Comparison of ENCODE assay signal across 10 mouse cellular contexts in genomic region chr17:70629653-70630378, GRCm38 (mm10).
A peak's percentile ranks its signal among the peaks of the same experiment; 100 is the strongest.
DNase-seq lines count a peak whose midpoint lies in the region; ATAC-seq and TF ChIP-seq lines count a peak whose summit lies in the region.
"Had no signal": no experiment of that assay in that cellular context is flagged by ENCODE, and none has a peak within 500 bp of the region (broad histone marks: within the 10 kb centered on the region; RNA-seq: fewer than 3 reads in every experiment).

No protein-coding gene starts in this region.

- no peak overlapping the region for H3K4me2 ChIP-seq in hindbrain, embryonic 13.5 days
- no peak overlapping the region for H3K4me2 ChIP-seq in embryonic facial prominence, embryonic 12.5 days (replicated peaks)
- no peak overlapping the region for H3K4me2 ChIP-seq in lung, postnatal 0 days (replicated peaks; ENCODE audit: low read depth, low read length)
- H3K4me2 ChIP-seq: neural tube, embryonic 12.5 days had no signal

- H3K4me1 ChIP-seq in hindbrain, embryonic 10.5 days (replicated peaks), result peaks cover 25% of the 10 kb centered on the region
- H3K4me1 ChIP-seq in hindbrain, embryonic 13.5 days (replicated peaks), result peaks cover 7% of the 10 kb centered on the region; the same call in 1 of the 2 replicates
- H3K4me1 ChIP-seq in embryonic facial prominence, embryonic 12.5 days, result 0 out of 2 replicates have a peak, but pooled peaks cover 4% of the 10 kb centered on the region
- H3K4me1 ChIP-seq in lung, postnatal 0 days (ENCODE audit: insufficient read depth, low read depth, low read length), result no peaks in the 10 kb centered on the region

- H3K4me3 ChIP-seq in hindbrain, embryonic 10.5 days, result no peak overlapping the region
- no peak overlapping the region for H3K4me3 ChIP-seq in hindbrain, embryonic 13.5 days
- no peak overlapping the region for H3K4me3 ChIP-seq in embryonic facial prominence, embryonic 12.5 days
- H3K4me3 ChIP-seq in lung, postnatal 0 days (ENCODE audit: low read depth, low read length), result no peak overlapping the region
- H3K4me3 ChIP-seq: erythroblast, embryonic 14.5 days; neural tube, embryonic 12.5 days had no signal

- no peak for TF ChIP-seq EP300 in lung, postnatal 0 days (IDR thresholded peaks at IDR 0.05)

- H3K36me3 ChIP-seq in hindbrain, embryonic 10.5 days, result no peaks in the 10 kb centered on the region
- H3K36me3 ChIP-seq in hindbrain, embryonic 13.5 days, result no peaks in the 10 kb centered on the region
- H3K36me3 ChIP-seq in embryonic facial prominence, embryonic 12.5 days, result no peaks in the 10 kb centered on the region
- no peaks in the 10 kb centered on the region for H3K36me3 ChIP-seq in lung, postnatal 0 days (ENCODE audit: insufficient read depth, low read length)
- H3K36me3 ChIP-seq: neural tube, embryonic 12.5 days had no signal

- peak overlapping the region; percentile 37; the same call in 1 of the 2 replicates for H3K27ac ChIP-seq in hindbrain, embryonic 10.5 days
- no peak overlapping the region; the same call in 1 of the 2 replicates for H3K27ac ChIP-seq in hindbrain, embryonic 13.5 days
- peak overlapping the region; percentile 17; the same call in 1 of the 2 replicates for H3K27ac ChIP-seq in embryonic facial prominence, embryonic 12.5 days
- no peak overlapping the region for H3K27ac ChIP-seq in lung, postnatal 0 days (ENCODE audit: low read length)
- H3K27ac ChIP-seq: neural tube, embryonic 12.5 days had no signal

- no peak for TF ChIP-seq CTCF in lung, postnatal 0 days (IDR thresholded peaks at IDR 0.05)

- ATAC-seq in hindbrain, embryonic 13.5 days (ENCODE audit: low FRiP score), result no peak
- no peak for ATAC-seq in embryonic facial prominence, embryonic 12.5 days (ENCODE audit: insufficient number of reproducible peaks, insufficient read depth, low FRiP score, low TSS enrichment)
- ATAC-seq in lung, postnatal 0 days, result peak; percentile 82
- ATAC-seq in erythroblast, adult 5-6 weeks (replicated peaks; ENCODE audit: low FRiP score, poor library complexity, severe bottlenecking), result no peak

- no peak for DNase-seq in hindbrain, embryonic 10.5 days (ENCODE audit: low spot score)
- DNase-seq in heart, postnatal 4 days, result peak; percentile 28
- DNase-seq in lung, postnatal 0 days (ENCODE audit: low spot score), result peak; percentile 71
- no peak for DNase-seq in thymus, postnatal 4 days
- no peak for DNase-seq in adrenal gland, postnatal 14 days

- no peaks in the 10 kb centered on the region for H3K27me3 ChIP-seq in hindbrain, embryonic 10.5 days (ENCODE audit: insufficient read depth, poor library complexity, severe bottlenecking)
- 0 out of 2 replicates have a peak, but pooled peaks cover 4% of the 10 kb centered on the region for H3K27me3 ChIP-seq in hindbrain, embryonic 13.5 days
- H3K27me3 ChIP-seq in embryonic facial prominence, embryonic 12.5 days, result no peaks in the 10 kb centered on the region
- H3K27me3 ChIP-seq in lung, postnatal 0 days (replicated peaks; ENCODE audit: insufficient read depth, low read length), result no peaks in the 10 kb centered on the region
- H3K27me3 ChIP-seq: neural tube, embryonic 12.5 days had no signal

- 67% methylated on average over 6 of the region's 6 CpGs for WGBS in hindbrain, embryonic 10.5 days
- 61% methylated on average over 6 of the region's 6 CpGs for WGBS in hindbrain, embryonic 13.5 days
- WGBS in embryonic facial prominence, embryonic 12.5 days, result 51% methylated on average over 6 of the region's 6 CpGs
- WGBS in lung, postnatal 0 days, result 47% methylated on average over 6 of the region's 6 CpGs

- H3K9me3 ChIP-seq in hindbrain, embryonic 10.5 days, result no peaks in the 10 kb centered on the region
- no peaks in the 10 kb centered on the region for H3K9me3 ChIP-seq in hindbrain, embryonic 13.5 days
- H3K9me3 ChIP-seq in embryonic facial prominence, embryonic 12.5 days, result no peaks in the 10 kb centered on the region
- H3K9me3 ChIP-seq in lung, postnatal 0 days (ENCODE audit: low read length), result no peaks in the 10 kb centered on the region
- H3K9me3 ChIP-seq: neural tube, embryonic 12.5 days had no signal

- no peak overlapping the region for H3K9ac ChIP-seq in hindbrain, embryonic 13.5 days
- no peak overlapping the region for H3K9ac ChIP-seq in embryonic facial prominence, embryonic 12.5 days
- H3K9ac ChIP-seq in lung, postnatal 0 days (replicated peaks; ENCODE audit: low read depth), result no peak overlapping the region
- H3K9ac ChIP-seq: neural tube, embryonic 12.5 days had no signal

Comparison
In these comparisons a context has a peak if more than half of its experiments do, and no peak if none do; other contexts are left out.
1. H3K27ac ChIP-seq: peak in hindbrain, embryonic 10.5 days (single experiment) and embryonic facial prominence, embryonic 12.5 days (single experiment); none in hindbrain, embryonic 13.5 days (single experiment) and lung, postnatal 0 days (single experiment).
2. DNase-seq: peak in heart, postnatal 4 days (single experiment) and lung, postnatal 0 days (single experiment); none in hindbrain, embryonic 10.5 days (single experiment), thymus, postnatal 4 days (single experiment) and adrenal gland, postnatal 14 days (single experiment).